Mouse (Mus musculus): ENCODE data around the gene Plekhg6. TPM values are rescaled to one million over a fixed set of nuclear protein-coding genes. Genes with fewer than 3 reads are reported as not detected.
A peak's percentile ranks its signal among the peaks of the same experiment; 100 is the strongest.

Gene Plekhg6
- polyA plus RNA-seq, 1 experiment from 2014 or later = 13.2 TPM

GRCm38 (mm10) chr6:125420458-125421063 is 40.0 kb upstream of the Plekhg6 start:
- Histone ChIP-seq H3K9ac (ENCODE audit: low read depth, low read length) (no peak overlapping the region), H3K27ac (ENCODE audit: low read length) (no peak overlapping the region), H3K36me3 (ENCODE audit: control insufficient read depth, insufficient read depth, low read length) (no peaks in the 10 kb centered on the region), H3K4me1 (ENCODE audit: control insufficient read depth, insufficient read depth, low read length) (peaks cover 10% of the 10 kb centered on the region), H3K27me3 (replicated peaks; ENCODE audit: control insufficient read depth, insufficient read depth, low read length) (no peaks in the 10 kb centered on the region), H3K4me3 (ENCODE audit: low read length) (no peak overlapping the region), H3K4me2 (ENCODE audit: low read depth, low read length) (no peak overlapping the region), H3K9me3 (ENCODE audit: control insufficient read depth, low read length) (no peaks in the 10 kb centered on the region)
- 61% methylated on average over 16 of the region's 16 CpGs for WGBS
- no peak for ATAC-seq

GRCm38 (mm10) chr6:125418744-125419143 is 38.2 kb upstream of the Plekhg6 start:
- H3K4me1 ChIP-seq (ENCODE audit: control insufficient read depth, insufficient read depth, low read length) = peaks cover 8% of the 10 kb centered on the region
- no peaks in the 10 kb centered on the region for H3K27me3 ChIP-seq (replicated peaks; ENCODE audit: control insufficient read depth, insufficient read depth, low read length)
- 10% methylated on average over 9 of the region's 9 CpGs for WGBS
- no peak overlapping the region for H3K4me2 ChIP-seq (ENCODE audit: low read depth, low read length)
- no peak overlapping the region for H3K27ac ChIP-seq (ENCODE audit: low read length)
- no peaks in the 10 kb centered on the region for H3K36me3 ChIP-seq (ENCODE audit: control insufficient read depth, insufficient read depth, low read length)
- no peak overlapping the region for H3K9ac ChIP-seq (ENCODE audit: low read depth, low read length)
- no peaks in the 10 kb centered on the region for H3K9me3 ChIP-seq (ENCODE audit: control insufficient read depth, low read length)
- H3K4me3 ChIP-seq (ENCODE audit: low read length) = no peak overlapping the region
- ATAC-seq = peak; percentile 56; the same call in 1 of the 2 replicates

DNA sequence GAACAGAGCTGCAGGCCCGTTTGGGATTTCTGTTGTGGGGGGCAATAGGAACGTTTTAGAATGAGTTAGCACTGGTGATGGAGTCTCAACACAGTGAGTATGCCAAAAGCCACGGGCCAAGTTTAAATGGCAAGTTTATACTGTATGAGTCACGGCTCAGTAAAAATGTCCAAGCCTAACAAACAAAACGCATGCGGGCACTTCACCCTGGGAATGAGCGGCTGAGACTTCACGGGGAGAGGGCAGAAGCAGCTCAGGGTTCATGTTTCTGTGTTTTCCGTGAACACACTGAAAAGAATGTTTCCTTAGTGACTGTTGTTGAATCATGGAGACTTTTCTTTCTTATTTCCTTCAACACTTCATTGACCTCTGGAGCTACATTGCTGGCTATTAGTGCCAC is 32.7 kb upstream of the Plekhg6 start:
- H3K36me3 ChIP-seq (ENCODE audit: control insufficient read depth, insufficient read depth, low read length) = no peaks in the 10 kb centered on the region
- no peaks in the 10 kb centered on the region for H3K27me3 ChIP-seq (replicated peaks; ENCODE audit: control insufficient read depth, insufficient read depth, low read length)
- peaks cover 12% of the 10 kb centered on the region; the same call in 1 of the 2 replicates for H3K4me1 ChIP-seq (ENCODE audit: control insufficient read depth, insufficient read depth, low read length)
- H3K27ac ChIP-seq (ENCODE audit: low read length) = no peak overlapping the region
- 69% methylated on average over 9 of the region's 9 CpGs for WGBS
- H3K9me3 ChIP-seq (ENCODE audit: control insufficient read depth, low read length) = no peaks in the 10 kb centered on the region
- H3K9ac ChIP-seq (ENCODE audit: low read depth, low read length) = no peak overlapping the region
- ATAC-seq = no peak
- H3K4me3 ChIP-seq (ENCODE audit: low read length) = no peak overlapping the region
- H3K4me2 ChIP-seq (ENCODE audit: low read depth, low read length) = no peak overlapping the region

- no peaks in the 10 kb centered on the region for H3K9me3 ChIP-seq (ENCODE audit: control insufficient read depth, low read length)
- no peak overlapping the region for H3K4me2 ChIP-seq (ENCODE audit: low read depth, low read length)
- no peak for ATAC-seq
- no peaks in the 10 kb centered on the region for H3K36me3 ChIP-seq (ENCODE audit: control insufficient read depth, insufficient read depth, low read length)
- peaks cover 12% of the 10 kb centered on the region; the same call in 1 of the 2 replicates for H3K4me1 ChIP-seq (ENCODE audit: control insufficient read depth, insufficient read depth, low read length)
- H3K27ac ChIP-seq (ENCODE audit: low read length) = no peak overlapping the region
- H3K4me3 ChIP-seq (ENCODE audit: low read length) = no peak overlapping the region
- WGBS = 93% methylated on average over 6 of the region's 6 CpGs
- no peaks in the 10 kb centered on the region for H3K27me3 ChIP-seq (replicated peaks; ENCODE audit: control insufficient read depth, insufficient read depth, low read length)
- no peak overlapping the region for H3K9ac ChIP-seq (ENCODE audit: low read depth, low read length)
These were observed 31.1 kb upstream of the Plekhg6 start for GRCm38 (mm10) chr6:125411661-125412060.

DNA sequence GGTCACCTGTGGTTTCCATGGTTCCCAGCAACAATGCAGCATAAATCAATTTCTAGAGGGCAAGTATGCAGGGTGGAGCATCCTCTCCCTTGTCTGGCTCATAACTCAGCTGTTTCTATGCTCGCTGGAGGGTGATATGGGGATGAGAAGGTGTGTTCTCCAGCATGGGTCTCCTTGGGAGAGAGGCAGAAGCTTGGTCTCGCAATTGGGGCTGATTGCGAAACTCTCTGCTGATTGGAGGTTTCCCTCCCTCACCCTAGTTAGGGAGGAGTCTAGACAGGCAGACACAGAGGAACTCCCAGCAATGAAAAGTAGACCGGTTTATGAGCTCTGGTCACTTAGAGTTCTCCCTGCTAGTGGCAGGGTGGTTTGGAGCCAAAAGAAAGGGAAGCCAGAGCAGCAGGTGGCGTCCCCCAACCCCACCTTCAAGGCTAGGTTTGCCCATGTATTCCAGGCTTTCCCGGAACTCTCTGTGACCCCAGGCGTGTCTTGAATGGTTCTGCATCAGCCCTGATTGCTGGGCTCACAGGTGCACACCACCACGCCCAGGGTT is 30.5 kb upstream of the Plekhg6 start:
- ATAC-seq = peak; percentile 89
- H3K4me1 ChIP-seq (ENCODE audit: control insufficient read depth, insufficient read depth, low read length) = peaks cover 12% of the 10 kb centered on the region; the same call in 1 of the 2 replicates
- no peak overlapping the region for H3K4me3 ChIP-seq (ENCODE audit: low read length)
- peak overlapping the region; percentile 20 for H3K27ac ChIP-seq (ENCODE audit: low read length)
- no peaks in the 10 kb centered on the region for H3K9me3 ChIP-seq (ENCODE audit: control insufficient read depth, low read length)
- 41% methylated on average over 8 of the region's 8 CpGs for WGBS
- H3K4me2 ChIP-seq (ENCODE audit: low read depth, low read length) = peak overlapping the region; percentile 6; the same call in 1 of the 2 replicates
- no peaks in the 10 kb centered on the region for H3K36me3 ChIP-seq (ENCODE audit: control insufficient read depth, insufficient read depth, low read length)
- no peak overlapping the region for H3K9ac ChIP-seq (ENCODE audit: low read depth, low read length)
- H3K27me3 ChIP-seq (replicated peaks; ENCODE audit: control insufficient read depth, insufficient read depth, low read length) = no peaks in the 10 kb centered on the region

DNA sequence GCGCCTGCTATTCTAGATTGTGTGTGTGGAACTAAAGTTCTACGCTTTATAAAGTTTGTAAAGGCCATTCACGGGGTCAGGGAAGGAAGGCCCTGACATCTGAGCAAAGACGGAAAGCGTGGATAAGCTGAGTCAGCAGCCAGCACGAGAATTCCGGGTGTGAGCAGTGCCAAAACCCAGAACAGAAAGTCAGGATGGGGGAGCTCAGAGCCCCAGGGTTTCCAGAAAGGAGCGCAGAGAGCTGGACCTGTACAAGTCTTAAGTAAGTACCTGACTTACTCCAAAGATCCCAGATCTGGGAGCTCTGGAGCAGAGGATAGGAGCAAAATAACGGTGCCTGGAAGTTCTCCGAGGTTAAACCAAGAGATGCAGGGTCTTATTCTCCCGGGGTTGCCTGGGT is 30.0 kb upstream of the Plekhg6 start:
- Histone ChIP-seq H3K4me2 (ENCODE audit: low read depth, low read length) (no peak overlapping the region), H3K4me3 (ENCODE audit: low read length) (no peak overlapping the region), H3K36me3 (ENCODE audit: control insufficient read depth, insufficient read depth, low read length) (no peaks in the 10 kb centered on the region), H3K9ac (ENCODE audit: low read depth, low read length) (no peak overlapping the region), H3K4me1 (ENCODE audit: control insufficient read depth, insufficient read depth, low read length) (peaks cover 12% of the 10 kb centered on the region; the same call in 1 of the 2 replicates), H3K27me3 (replicated peaks; ENCODE audit: control insufficient read depth, insufficient read depth, low read length) (no peaks in the 10 kb centered on the region), H3K27ac (ENCODE audit: low read length) (no peak overlapping the region), H3K9me3 (ENCODE audit: control insufficient read depth, low read length) (no peaks in the 10 kb centered on the region)
- WGBS = 60% methylated on average over 11 of the region's 11 CpGs
- ATAC-seq = no peak

DNA sequence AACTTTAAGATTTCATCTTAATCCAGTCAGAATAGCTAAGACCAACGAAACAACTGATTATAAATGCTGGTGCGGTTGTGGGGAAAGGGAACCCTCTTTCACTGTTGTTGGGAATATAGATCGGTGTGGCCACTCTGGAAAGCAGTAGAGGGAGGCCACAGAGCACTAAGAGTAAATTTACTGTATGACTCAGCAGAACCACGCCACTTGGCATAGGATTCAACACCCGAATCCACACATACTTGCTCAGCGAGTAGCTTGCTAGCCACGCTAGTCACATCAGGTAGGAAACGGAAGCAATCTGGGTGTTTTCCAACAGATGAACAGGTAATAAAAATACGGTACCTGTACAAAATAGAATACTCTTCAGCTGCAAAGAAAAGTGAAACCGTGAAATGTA is 27.1 kb upstream of the Plekhg6 start:
- H3K9me3 ChIP-seq (ENCODE audit: control insufficient read depth, low read length) = no peaks in the 10 kb centered on the region
- WGBS = 88% methylated on average over 10 of the region's 10 CpGs

GRCm38 (mm10) chr6:125407224-125407623 is 26.6 kb upstream of the Plekhg6 start:
- no peaks in the 10 kb centered on the region for H3K9me3 ChIP-seq (ENCODE audit: control insufficient read depth, low read length)
- H3K9ac ChIP-seq (ENCODE audit: low read depth, low read length) = no peak overlapping the region
- no peak overlapping the region for H3K4me3 ChIP-seq (ENCODE audit: low read length)
- no peak for ATAC-seq
- no peaks in the 10 kb centered on the region for H3K36me3 ChIP-seq (ENCODE audit: control insufficient read depth, insufficient read depth, low read length)
- H3K4me1 ChIP-seq (ENCODE audit: control insufficient read depth, insufficient read depth, low read length) = peaks cover 12% of the 10 kb centered on the region; the same call in 1 of the 2 replicates
- no peak overlapping the region for H3K27ac ChIP-seq (ENCODE audit: low read length)
- no peaks in the 10 kb centered on the region for H3K27me3 ChIP-seq (replicated peaks; ENCODE audit: control insufficient read depth, insufficient read depth, low read length)
- no peak overlapping the region for H3K4me2 ChIP-seq (ENCODE audit: low read depth, low read length)
- 80% methylated on average over 7 of the region's 7 CpGs for whole genome bisulfite sequencing

More for the DNA sequence above, 27.1 kb upstream of the Plekhg6 start:
- Histone ChIP-seq H3K27ac (ENCODE audit: low read length) (no peak overlapping the region), H3K36me3 (ENCODE audit: control insufficient read depth, insufficient read depth, low read length) (no peaks in the 10 kb centered on the region), H3K4me1 (ENCODE audit: control insufficient read depth, insufficient read depth, low read length) (peaks cover 12% of the 10 kb centered on the region; the same call in 1 of the 2 replicates), H3K4me2 (ENCODE audit: low read depth, low read length) (no peak overlapping the region), H3K4me3 (ENCODE audit: low read length) (no peak overlapping the region), H3K27me3 (replicated peaks; ENCODE audit: control insufficient read depth, insufficient read depth, low read length) (no peaks in the 10 kb centered on the region), H3K9ac (ENCODE audit: low read depth, low read length) (no peak overlapping the region)
- no peak for ATAC-seq

DNA sequence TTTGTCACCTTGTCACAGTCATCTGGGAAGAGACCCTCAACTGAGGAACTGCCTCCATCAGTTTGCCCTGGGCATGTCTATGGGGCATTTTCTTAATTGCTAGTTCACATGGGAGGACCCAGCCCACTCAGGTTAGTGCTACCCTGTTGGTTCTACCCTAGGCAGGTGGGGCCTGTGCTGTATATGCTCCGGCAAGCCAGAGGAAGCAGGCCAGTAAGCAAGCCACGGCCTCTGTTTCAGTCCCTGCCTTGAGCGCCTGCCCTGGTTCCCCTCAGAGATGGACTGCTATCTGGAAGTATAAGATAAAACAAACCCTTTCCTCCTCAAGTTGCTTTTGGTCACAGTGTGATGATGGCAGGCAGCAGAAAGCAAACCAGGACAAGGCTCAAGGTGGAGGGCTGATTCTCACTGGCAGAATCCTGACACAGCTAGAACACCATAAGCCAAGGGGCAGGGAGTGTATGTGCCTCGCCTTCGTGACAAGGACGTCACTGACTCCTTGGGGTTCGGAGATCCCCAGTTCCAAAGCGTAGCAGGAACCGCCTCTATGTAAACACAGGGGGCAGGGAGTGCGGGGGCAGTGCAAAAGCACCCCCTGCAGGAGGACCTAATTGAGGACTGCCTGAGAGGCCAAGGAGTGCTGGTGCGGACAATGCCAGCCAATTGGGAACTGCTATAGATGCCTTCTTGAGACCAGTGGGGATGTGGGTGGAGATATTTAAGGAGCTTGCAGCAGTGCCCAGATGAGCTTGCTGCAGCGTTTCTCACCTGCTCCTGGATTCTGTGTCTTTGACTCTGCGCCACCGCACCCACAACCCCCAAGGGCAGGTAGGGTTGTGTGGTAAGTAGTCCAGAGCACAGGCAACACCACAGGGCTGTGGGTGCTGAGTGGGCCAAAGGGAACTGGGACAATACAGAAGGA is 25.1 kb upstream of the Plekhg6 start:
- Histone ChIP-seq H3K4me2 (ENCODE audit: low read depth, low read length) (no peak overlapping the region), H3K4me3 (ENCODE audit: low read length) (no peak overlapping the region), H3K36me3 (ENCODE audit: control insufficient read depth, insufficient read depth, low read length) (no peaks in the 10 kb centered on the region), H3K27me3 (replicated peaks; ENCODE audit: control insufficient read depth, insufficient read depth, low read length) (no peaks in the 10 kb centered on the region), H3K9me3 (ENCODE audit: control insufficient read depth, low read length) (no peaks in the 10 kb centered on the region), H3K9ac (ENCODE audit: low read depth, low read length) (no peak overlapping the region), H3K4me1 (ENCODE audit: control insufficient read depth, insufficient read depth, low read length) (0 out of 2 replicates have a peak, but pooled peaks cover 4% of the 10 kb centered on the region), H3K27ac (ENCODE audit: low read length) (no peak overlapping the region)
- no peak for ATAC-seq
- 58% methylated on average over 14 of the region's 14 CpGs for WGBS

Data from intestine, embryonic 16.5 days (tissue).